Comparison of ENCODE assay signal across 8 mouse cellular contexts in genomic region chr3:89315930-89316831, GRCm38 (mm10). TPM values are rescaled to one million over a fixed set of nuclear protein-coding genes. Genes with fewer than 3 reads are reported as not detected.
A peak's percentile ranks its signal among the peaks of the same experiment; 100 is the strongest.
DNase-seq lines count a peak whose midpoint lies in the region; ATAC-seq and TF ChIP-seq lines count a peak whose summit lies in the region.

No protein-coding gene starts in this region.

- H3K36me3 ChIP-seq in heart, embryonic 14.5 days (ENCODE audit: control insufficient read depth, insufficient read depth, low read length), result no peaks in the 10 kb centered on the region
- H3K36me3 ChIP-seq in MEL (ENCODE audit: control insufficient read depth in 1 of 2, insufficient read depth in 2 of 2, low read length in 2 of 2), result no peaks in the 10 kb centered on the region
- H3K36me3 ChIP-seq in forebrain, embryonic 14.5 days (ENCODE audit: control insufficient read depth, insufficient read depth, low read length), result peaks cover 3% of the 10 kb centered on the region; the same call in 1 of the 2 replicates
- peaks cover 6% of the 10 kb centered on the region; the same call in 1 of the 2 replicates for H3K36me3 ChIP-seq in limb, embryonic 14.5 days (ENCODE audit: control insufficient read depth, insufficient read depth, low read length)
- H3K36me3 ChIP-seq in stomach, embryonic 14.5 days (ENCODE audit: control insufficient read depth, insufficient read depth, low read length), result no peaks in the 10 kb centered on the region

- no peak for TF ChIP-seq EP300 in MEL (IDR thresholded peaks at IDR 0.05; ENCODE audit: low read depth in 1 of 2, low read length in 2 of 2)

- no peaks in the 10 kb centered on the region for H3K9me3 ChIP-seq in heart, embryonic 14.5 days (ENCODE audit: control insufficient read depth, low read length)
- H3K9me3 ChIP-seq in MEL (replicated peaks; ENCODE audit: insufficient read depth, low read length), result no peaks in the 10 kb centered on the region
- no peaks in the 10 kb centered on the region for H3K9me3 ChIP-seq in forebrain, embryonic 14.5 days (replicated peaks; ENCODE audit: control insufficient read depth, low read length)
- H3K9me3 ChIP-seq in limb, embryonic 14.5 days (ENCODE audit: control insufficient read depth, low read length), result no peaks in the 10 kb centered on the region
- H3K9me3 ChIP-seq in stomach, embryonic 14.5 days (ENCODE audit: control insufficient read depth, low read depth, low read length), result no peaks in the 10 kb centered on the region

- H3K27me3 ChIP-seq in heart, embryonic 14.5 days (ENCODE audit: control insufficient read depth, insufficient read depth, low read length), result peaks cover 42% of the 10 kb centered on the region
- peaks cover 19 to 28% of the 10 kb centered on the region in 2 experiments for H3K27me3 ChIP-seq in MEL (ENCODE audit: control insufficient read depth in 1 of 2, insufficient read depth in 2 of 2, low read length in 2 of 2)
- H3K27me3 ChIP-seq in forebrain, embryonic 14.5 days (replicated peaks; ENCODE audit: control insufficient read depth, insufficient read depth, low read length), result peaks cover 36% of the 10 kb centered on the region
- H3K27me3 ChIP-seq in limb, embryonic 14.5 days (ENCODE audit: control insufficient read depth, insufficient read depth, low read length), result peaks cover 10% of the 10 kb centered on the region
- H3K27me3 ChIP-seq in stomach, embryonic 14.5 days (ENCODE audit: control insufficient read depth, insufficient read depth, low read length), result peaks cover 15% of the 10 kb centered on the region; the same call in 1 of the 2 replicates

- DNase-seq in heart, postnatal 4 days, result no peak
- peak; percentile 31 for DNase-seq in MEL (ENCODE audit: low read depth, low spot score)
- no peak for DNase-seq in forebrain, embryonic 14.5 days (ENCODE audit: low spot score)
- no peak for DNase-seq in limb, embryonic 14.5 days (ENCODE audit: low spot score)
- no peak for DNase-seq in urinary bladder, adult 18-20 months (ENCODE audit: low spot score in 2 of 2)
- DNase-seq in gastrocnemius, adult 18-20 months (ENCODE audit: low spot score), result no peak

- no peak for TF ChIP-seq POLR2A in MEL (IDR thresholded peaks at IDR 0.05; ENCODE audit: control insufficient read depth in 1 of 2, insufficient read depth in 1 of 2, low read depth in 1 of 2, low read length in 2 of 2, poor library complexity in 1 of 2)
- TF ChIP-seq POLR2A in limb, embryonic 14.5 days (IDR thresholded peaks at IDR 0.05; ENCODE audit: borderline replicate concordance, extremely low read depth, insufficient read depth, insufficient read length), result no peak

- H3K4me3 ChIP-seq in heart, embryonic 14.5 days (ENCODE audit: control insufficient read depth in 1 of 2, insufficient read depth in 1 of 2, low read depth in 1 of 2, low read length in 2 of 2), result peak overlapping the region in 1 of 2 experiments; percentile 37; a peak in 2 of 4 replicates
- H3K4me3 ChIP-seq in MEL (ENCODE audit: control insufficient read depth in 1 of 2, insufficient read depth in 1 of 2, low read depth in 2 of 2, low read length in 2 of 2), result no peak overlapping the region
- H3K4me3 ChIP-seq in forebrain, embryonic 14.5 days (ENCODE audit: low read depth, low read length), result peak overlapping the region; percentile 26; the same call in 1 of the 2 replicates
- H3K4me3 ChIP-seq in limb, embryonic 14.5 days (replicated peaks; ENCODE audit: low read length), result peak overlapping the region; percentile 26; the same call in 1 of the 2 replicates
- peak overlapping the region; percentile 29 for H3K4me3 ChIP-seq in stomach, embryonic 14.5 days (ENCODE audit: low read depth, low read length)

- no peak for TF ChIP-seq CTCF in MEL (IDR thresholded peaks at IDR 0.05 in 2 of 3, conservative IDR thresholded peaks at IDR 0.05 in 1 of 3; ENCODE audit: control insufficient read depth in 1 of 3, insufficient read depth in 1 of 3, low read depth in 2 of 3, low read length in 3 of 3, poor library complexity in 1 of 3, severe bottlenecking in 1 of 3)

- ATAC-seq in heart, embryonic 14.5 days (ENCODE audit: insufficient number of reproducible peaks, insufficient read depth, low FRiP score, low read depth), result no peak
- peak; percentile 15; the same call in 1 of the 2 replicates for ATAC-seq in forebrain, embryonic 14.5 days
- ATAC-seq in limb, embryonic 14.5 days (ENCODE audit: low FRiP score, low read depth), result no peak
- ATAC-seq in stomach, embryonic 14.5 days (ENCODE audit: insufficient number of reproducible peaks, insufficient read depth, low FRiP score, low read depth), result peak; percentile 16; the same call in 1 of the 2 replicates

- peak overlapping the region; percentile 67 for H3K4me2 ChIP-seq in heart, embryonic 14.5 days (ENCODE audit: low read length)
- H3K4me2 ChIP-seq in forebrain, embryonic 14.5 days (ENCODE audit: low read length), result peak overlapping the region; percentile 57
- peak overlapping the region; percentile 45 for H3K4me2 ChIP-seq in limb, embryonic 14.5 days (replicated peaks; ENCODE audit: low read depth, low read length, severe bottlenecking)
- H3K4me2 ChIP-seq in stomach, embryonic 14.5 days (replicated peaks; ENCODE audit: low read depth, low read length), result peak overlapping the region; percentile 69

- 20% methylated on average over 38 of the region's 40 CpGs for WGBS in heart, embryonic 14.5 days
- WGBS in forebrain, embryonic 14.5 days, result 10% methylated on average over 40 of the region's 40 CpGs
- 12% methylated on average over 37 of the region's 40 CpGs for WGBS in limb, embryonic 14.5 days
- 13% methylated on average over 40 of the region's 40 CpGs for WGBS in stomach, embryonic 14.5 days

- H3K79me2 ChIP-seq in MEL (ENCODE audit: control insufficient read depth, insufficient read depth, low read length, poor library complexity), result no peaks in the 10 kb centered on the region

- H3K9ac ChIP-seq in heart, embryonic 14.5 days (ENCODE audit: low read length), result no peak overlapping the region
- H3K9ac ChIP-seq in MEL (ENCODE audit: control insufficient read depth, low read depth, low read length, poor library complexity, severe bottlenecking), result no peak overlapping the region
- H3K9ac ChIP-seq in forebrain, embryonic 14.5 days (ENCODE audit: low read length), result peak overlapping the region; percentile 40
- H3K9ac ChIP-seq in limb, embryonic 14.5 days (ENCODE audit: low read depth, low read length, severe bottlenecking), result no peak overlapping the region
- no peak overlapping the region for H3K9ac ChIP-seq in stomach, embryonic 14.5 days (replicated peaks; ENCODE audit: low read depth, low read length)

- TF ChIP-seq RAD21 in MEL (IDR thresholded peaks at IDR 0.05; ENCODE audit: low read depth, low read length), result no peak

- no peak overlapping the region for H3K27ac ChIP-seq in heart, embryonic 14.5 days (replicated peaks in 1 of 2; ENCODE audit: control insufficient read depth in 1 of 2, insufficient read depth in 1 of 2, low read depth in 2 of 2, low read length in 2 of 2)
- H3K27ac ChIP-seq in MEL (ENCODE audit: control insufficient read depth, low read depth, low read length), result no peak overlapping the region
- no peak overlapping the region; the same call in 1 of the 2 replicates for H3K27ac ChIP-seq in forebrain, embryonic 14.5 days (ENCODE audit: low read depth, low read length)
- H3K27ac ChIP-seq in limb, embryonic 14.5 days (replicated peaks; ENCODE audit: low read depth, low read length), result no peak overlapping the region
- no peak overlapping the region for H3K27ac ChIP-seq in stomach, embryonic 14.5 days (ENCODE audit: low read length)

- peaks cover 37 to 48% of the 10 kb centered on the region in 2 experiments for H3K4me1 ChIP-seq in heart, embryonic 14.5 days (ENCODE audit: control insufficient read depth in 2 of 2, insufficient read depth in 2 of 2, low read length in 2 of 2)
- H3K4me1 ChIP-seq in MEL (ENCODE audit: control insufficient read depth in 1 of 2, insufficient read depth in 2 of 2, low read length in 2 of 2), result no peaks in the 10 kb centered on the region; a peak in 1 of 4 replicates
- peaks cover 30% of the 10 kb centered on the region for H3K4me1 ChIP-seq in forebrain, embryonic 14.5 days (ENCODE audit: control insufficient read depth, insufficient read depth, low read length)
- peaks cover 44% of the 10 kb centered on the region for H3K4me1 ChIP-seq in limb, embryonic 14.5 days (ENCODE audit: control insufficient read depth, insufficient read depth, low read length)
- H3K4me1 ChIP-seq in stomach, embryonic 14.5 days (ENCODE audit: control insufficient read depth, insufficient read depth, low read length), result peaks cover 48% of the 10 kb centered on the region

RNA-seq across cellular contexts. Expression of gene Efna3, which starts 6.6 kb away (rescaled TPM):
- 0.78 and 1.1 TPM in 2 replicates for polyA plus RNA-seq in heart, embryonic 14.5 days (2014; fragmentation: Nextera tagmentation; extraction: Ambion mirVana)
- under 1 TPM in 1 of 2 experiments, not detected in 1; 0.26 TPM for total RNA-seq in heart, postnatal 4 days (2021)
- 0.54 and 0.78 TPM in 2 replicates for total RNA-seq in MEL (2012; rRNA removed)
- 1 to 10 TPM in 1 of 2 experiments, not detected in 1; 1.2 TPM for polyA plus RNA-seq in MEL (2012; ENCODE audit: insufficient read depth in 1 of 2, insufficient read length in 2 of 2, low read depth in 1 of 2, low replicate concordance in 2 of 2, missing spikeins in 1 of 2)
- polyA plus RNA-seq in forebrain, embryonic 14.5 days (2014; fragmentation: Nextera tagmentation; extraction: Ambion mirVana), result 30.1 and 42.0 TPM in 2 replicates
- polyA plus RNA-seq in limb, embryonic 14.5 days (2012; rRNA removed), result 38.1 and 48.5 TPM in 2 replicates
- polyA plus RNA-seq in limb, embryonic 14.5 days (2014; fragmentation: Nextera tagmentation; extraction: Ambion mirVana), result 32.1 and 34.4 TPM in 2 replicates
- 10.9 and 11.6 TPM in 2 replicates for polyA plus RNA-seq in stomach, embryonic 14.5 days (2014; fragmentation: Nextera tagmentation; extraction: Ambion mirVana)
- total RNA-seq in gastrocnemius, adult 18-20 months (2021), result not detected

RNA-seq across cellular contexts. Expression of gene Efna4, which starts 21.6 kb away (rescaled TPM):
- polyA plus RNA-seq in heart, embryonic 14.5 days (2014; fragmentation: Nextera tagmentation; extraction: Ambion mirVana), result 6.0 and 6.7 TPM in 2 replicates
- total RNA-seq in heart, postnatal 4 days (2021), result 1 to 10 TPM; 3.1 to 3.7 TPM
- 1.4 and 1.9 TPM in 2 replicates for total RNA-seq in MEL (2012; rRNA removed)
- 1 to 10 TPM in 1 of 2 experiments, not detected in 1; 4.5 TPM for polyA plus RNA-seq in MEL (2012; ENCODE audit: insufficient read depth in 1 of 2, insufficient read length in 2 of 2, low read depth in 1 of 2, low replicate concordance in 2 of 2, missing spikeins in 1 of 2)
- 12.3 and 14.6 TPM in 2 replicates for polyA plus RNA-seq in forebrain, embryonic 14.5 days (2014; fragmentation: Nextera tagmentation; extraction: Ambion mirVana)
- polyA plus RNA-seq in limb, embryonic 14.5 days (2012; rRNA removed), result 56.5 and 67.1 TPM in 2 replicates
- 32.0 and 34.2 TPM in 2 replicates for polyA plus RNA-seq in limb, embryonic 14.5 days (2014; fragmentation: Nextera tagmentation; extraction: Ambion mirVana)
- polyA plus RNA-seq in stomach, embryonic 14.5 days (2014; fragmentation: Nextera tagmentation; extraction: Ambion mirVana), result 24.0 and 25.3 TPM in 2 replicates
- not detected for total RNA-seq in gastrocnemius, adult 18-20 months (2021)

RNA-seq across cellular contexts. Expression of gene Adam15, which starts 33.6 kb away (rescaled TPM):
- 31.0 and 38.6 TPM in 2 replicates for polyA plus RNA-seq in heart, embryonic 14.5 days (2014; fragmentation: Nextera tagmentation; extraction: Ambion mirVana)
- 10 to 100 TPM; 93.6 to 95.2 TPM for total RNA-seq in heart, postnatal 4 days (2021)
- 15.3 and 16.9 TPM in 2 replicates for total RNA-seq in MEL (2012; rRNA removed)
- 10 to 100 TPM in 1 of 2 experiments, not detected in 1; 43.2 TPM for polyA plus RNA-seq in MEL (2012; ENCODE audit: insufficient read depth in 1 of 2, insufficient read length in 2 of 2, low read depth in 1 of 2, low replicate concordance in 2 of 2, missing spikeins in 1 of 2)
- 13.4 and 19.3 TPM in 2 replicates for polyA plus RNA-seq in forebrain, embryonic 14.5 days (2014; fragmentation: Nextera tagmentation; extraction: Ambion mirVana)
- polyA plus RNA-seq in limb, embryonic 14.5 days (2012; rRNA removed), result 80.4 and 97.6 TPM in 2 replicates
- 45.9 and 48.2 TPM in 2 replicates for polyA plus RNA-seq in limb, embryonic 14.5 days (2014; fragmentation: Nextera tagmentation; extraction: Ambion mirVana)
- polyA plus RNA-seq in stomach, embryonic 14.5 days (2014; fragmentation: Nextera tagmentation; extraction: Ambion mirVana), result 27.9 and 28.5 TPM in 2 replicates
- total RNA-seq in gastrocnemius, adult 18-20 months (2021), result 10 to 100 TPM; 16.9 to 26.1 TPM

RNA-seq across cellular contexts. Expression of gene Efna1, which starts 35.2 kb away (rescaled TPM):
- polyA plus RNA-seq in heart, embryonic 14.5 days (2014; fragmentation: Nextera tagmentation; extraction: Ambion mirVana), result 38.4 and 39.7 TPM in 2 replicates
- 10 to 100 TPM; 37.9 to 42.0 TPM for total RNA-seq in heart, postnatal 4 days (2021)
- total RNA-seq in MEL (2012; rRNA removed), result not detected in 2 replicates
- polyA plus RNA-seq in MEL (2012; ENCODE audit: insufficient read depth in 1 of 2, insufficient read length in 2 of 2, low read depth in 1 of 2, low replicate concordance in 2 of 2, missing spikeins in 1 of 2), result not detected
- 10.5 and 11.6 TPM in 2 replicates for polyA plus RNA-seq in forebrain, embryonic 14.5 days (2014; fragmentation: Nextera tagmentation; extraction: Ambion mirVana)
- 51.7 and 52.2 TPM in 2 replicates for polyA plus RNA-seq in limb, embryonic 14.5 days (2012; rRNA removed)
- 42.2 and 48.1 TPM in 2 replicates for polyA plus RNA-seq in limb, embryonic 14.5 days (2014; fragmentation: Nextera tagmentation; extraction: Ambion mirVana)
- polyA plus RNA-seq in stomach, embryonic 14.5 days (2014; fragmentation: Nextera tagmentation; extraction: Ambion mirVana), result 39.3 and 45.0 TPM in 2 replicates
- total RNA-seq in gastrocnemius, adult 18-20 months (2021), result 10 to 100 TPM in 1 of 2 experiments, 1 to 10 TPM in 1; 5.7 to 18.8 TPM

RNA-seq across cellular contexts. Expression of gene Dcst2, which starts 45.6 kb away (rescaled TPM):
- polyA plus RNA-seq in heart, embryonic 14.5 days (2014; fragmentation: Nextera tagmentation; extraction: Ambion mirVana), result not detected in 2 replicates
- total RNA-seq in heart, postnatal 4 days (2021), result under 1 TPM; 0.14 to 0.23 TPM
- not detected in 2 replicates for total RNA-seq in MEL (2012; rRNA removed)
- under 1 TPM in 1 of 2 experiments, not detected in 1; 0.06 TPM for polyA plus RNA-seq in MEL (2012; ENCODE audit: insufficient read depth in 1 of 2, insufficient read length in 2 of 2, low read depth in 1 of 2, low replicate concordance in 2 of 2, missing spikeins in 1 of 2)
- polyA plus RNA-seq in forebrain, embryonic 14.5 days (2014; fragmentation: Nextera tagmentation; extraction: Ambion mirVana), result 0.08 and 0.15 TPM in 2 replicates
- polyA plus RNA-seq in limb, embryonic 14.5 days (2012; rRNA removed), result 0.63 and 1.1 TPM in 2 replicates
- polyA plus RNA-seq in limb, embryonic 14.5 days (2014; fragmentation: Nextera tagmentation; extraction: Ambion mirVana), result 0.14 and 0.26 TPM in 2 replicates
- 0.18 and 0.42 TPM in 2 replicates for polyA plus RNA-seq in stomach, embryonic 14.5 days (2014; fragmentation: Nextera tagmentation; extraction: Ambion mirVana)
- not detected for total RNA-seq in gastrocnemius, adult 18-20 months (2021)

Comparison
In these comparisons a context has a peak if more than half of its experiments do, and no peak if none do; other contexts are left out.
1. ATAC-seq: peak in forebrain, embryonic 14.5 days (single experiment) and stomach, embryonic 14.5 days (single experiment); none in heart, embryonic 14.5 days (single experiment) and limb, embryonic 14.5 days (single experiment).
2. H3K4me3 ChIP-seq: peak in forebrain, embryonic 14.5 days (single experiment), limb, embryonic 14.5 days (single experiment) and stomach, embryonic 14.5 days (single experiment); none in MEL (0 of 2).
3. Peak in every context shown above with its lines, with median percentiles within 50 percentile points of each other: H3K4me2 ChIP-seq.